Mouse (Mus musculus) spleen, adult 12 weeks (tissue): ENCODE results near the gene Nos3.

ENCODE experiments used
- DNase-seq: peaks from one replicate; pipeline ENCODE4 v3.0.0; 2022; ENCODE audit warnings: low spot score

Nos3 gene

GRCm38 (mm10) chr5:24399686-24400085, 35.1 kb downstream of the Nos3 start:
- no peak for DNase-seq

DNA sequence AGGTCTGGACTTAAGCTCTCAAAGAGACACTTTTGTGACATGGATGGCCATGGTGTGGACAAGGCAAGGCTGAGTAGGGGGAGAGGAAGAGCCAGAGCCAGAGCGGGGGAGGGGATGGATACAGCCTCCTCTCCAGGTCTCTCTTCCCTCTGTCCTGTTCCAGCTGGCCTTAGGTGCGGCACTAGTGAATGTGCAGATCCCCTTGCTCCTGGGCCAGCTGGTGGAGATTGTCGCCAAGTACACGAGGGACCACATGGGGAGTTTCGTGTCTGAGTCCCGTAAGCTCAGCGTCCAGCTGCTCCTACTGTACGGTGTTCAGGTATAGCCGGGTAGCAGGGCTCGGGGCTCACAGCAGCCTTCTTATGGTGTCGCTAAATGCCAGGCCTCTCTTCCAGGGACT, 35.8 kb downstream of the Nos3 start:
- no peak for DNase-seq

GRCm38 (mm10) chr5:24400911-24401605, 36.4 kb downstream of the Nos3 start:
- DNase-seq = no peak

- no peak for DNase-seq
Measured at GRCm38 (mm10) chr5:24401969-24402368, 37.4 kb downstream of the Nos3 start.

GRCm38 (mm10) chr5:24404594-24405360, 40.2 kb downstream of the Nos3 start:
- no peak for DNase-seq

- no peak for DNase-seq
Measured at GRCm38 (mm10) chr5:24405389-24405876, 40.8 kb downstream of the Nos3 start.

GRCm38 (mm10) chr5:24408651-24409050, 44.0 kb downstream of the Nos3 start:
- no peak for DNase-seq

DNA sequence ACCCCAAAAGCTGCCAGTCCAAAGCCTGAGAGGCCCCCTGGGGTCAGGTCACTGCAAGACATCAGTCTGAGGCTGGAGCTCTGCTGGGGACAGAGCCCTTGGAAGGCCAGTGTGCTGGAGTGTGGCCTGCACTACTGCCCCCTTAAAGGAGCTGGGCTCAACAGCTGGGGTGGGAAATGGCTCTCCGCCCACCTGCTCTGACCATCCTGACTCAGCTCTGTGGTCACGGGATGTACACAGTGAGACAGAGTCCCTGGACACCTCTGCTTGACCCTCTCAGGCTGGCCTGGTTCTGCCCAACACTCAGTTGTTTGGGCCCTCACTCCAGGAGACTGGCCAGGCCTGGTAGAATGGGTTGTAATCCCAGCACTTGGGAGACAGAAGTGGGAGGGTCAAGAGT, 44.9 kb downstream of the Nos3 start:
- no peak for DNase-seq

- DNase-seq = no peak
Measured at GRCm38 (mm10) chr5:24412063-24412462, 47.5 kb downstream of the Nos3 start.

GRCm38 (mm10) chr5:24413042-24413693, 48.6 kb downstream of the Nos3 start, which contains the start of gene Asic3:
Gene Asic3 (plus strand): TSS chr5:24413392.
- DNase-seq = no peak

DNA sequence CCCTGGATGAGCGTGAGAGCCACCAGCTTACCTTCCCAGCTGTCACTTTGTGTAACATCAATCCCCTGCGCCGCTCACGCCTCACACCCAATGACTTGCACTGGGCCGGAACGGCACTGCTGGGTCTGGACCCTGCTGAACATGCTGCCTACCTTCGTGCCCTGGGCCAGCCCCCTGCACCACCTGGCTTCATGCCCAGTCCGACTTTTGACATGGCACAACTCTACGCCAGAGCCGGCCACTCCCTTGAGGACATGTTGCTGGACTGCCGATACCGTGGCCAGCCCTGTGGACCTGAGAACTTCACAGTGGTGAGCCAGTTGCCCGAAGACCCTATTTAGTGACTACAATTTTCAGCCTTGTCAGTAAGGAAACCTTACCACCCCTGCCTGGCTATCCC, 49.3 kb downstream of the Nos3 start:
- DNase-seq = no peak

DNA sequence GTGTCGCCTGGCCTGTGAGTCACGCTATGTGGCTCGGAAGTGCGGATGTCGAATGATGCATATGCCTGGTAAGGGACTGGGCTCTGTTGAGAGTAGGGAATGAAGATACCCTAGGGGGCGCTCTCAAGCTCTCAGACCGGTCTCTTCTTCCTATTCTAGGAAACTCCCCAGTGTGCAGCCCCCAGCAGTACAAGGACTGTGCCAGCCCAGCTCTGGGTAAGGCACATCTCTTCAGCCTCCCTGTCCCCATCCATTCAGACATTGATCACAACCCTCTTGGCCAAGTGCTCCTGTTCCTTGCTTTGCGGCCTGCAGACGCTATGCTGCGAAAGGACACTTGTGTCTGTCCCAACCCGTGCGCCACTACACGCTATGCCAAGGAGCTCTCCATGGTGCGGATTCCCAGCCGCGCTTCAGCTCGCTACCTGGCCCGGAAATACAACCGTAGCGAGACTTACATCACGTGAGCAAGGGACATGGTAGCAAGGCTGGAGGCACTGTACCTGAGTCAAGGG, 51.7 kb downstream of the Nos3 start:
- peak; percentile 49 for DNase-seq

DNA sequence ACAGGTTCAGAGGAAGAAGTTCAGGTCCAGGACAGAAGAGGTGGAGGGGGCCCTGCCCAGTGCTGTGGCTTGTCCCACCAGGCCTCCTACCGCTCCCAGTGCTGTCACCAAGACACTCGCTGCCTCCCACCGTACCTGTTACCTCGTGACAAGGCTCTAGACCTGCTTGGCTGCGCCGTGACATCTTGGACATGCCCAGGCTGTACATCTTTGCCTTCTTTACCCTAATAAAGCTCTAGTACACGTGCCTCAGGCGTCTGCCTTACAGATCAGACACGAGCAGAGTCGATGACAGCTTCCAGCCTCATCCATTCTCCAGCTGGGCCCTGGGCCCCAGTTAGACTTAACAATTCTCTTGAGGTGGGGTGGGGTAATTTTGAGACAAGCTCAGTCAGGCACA, 53.0 kb downstream of the Nos3 start:
- no peak for DNase-seq

GRCm38 (mm10) chr5:24420381-24420780, 55.8 kb downstream of the Nos3 start:
- no peak for DNase-seq

- peak; percentile 91 for DNase-seq
Measured at GRCm38 (mm10) chr5:24423129-24424003, 58.8 kb downstream of the Nos3 start, which contains the start of the genes Cdk5 and Slc4a2. Gene Cdk5 (minus strand): TSS chr5:24423530. Gene Slc4a2 (plus strand): TSS chr5:24423837.

GRCm38 (mm10) chr5:24424004-24424781, 59.6 kb downstream of the Nos3 start:
- DNase-seq = no peak

DNA sequence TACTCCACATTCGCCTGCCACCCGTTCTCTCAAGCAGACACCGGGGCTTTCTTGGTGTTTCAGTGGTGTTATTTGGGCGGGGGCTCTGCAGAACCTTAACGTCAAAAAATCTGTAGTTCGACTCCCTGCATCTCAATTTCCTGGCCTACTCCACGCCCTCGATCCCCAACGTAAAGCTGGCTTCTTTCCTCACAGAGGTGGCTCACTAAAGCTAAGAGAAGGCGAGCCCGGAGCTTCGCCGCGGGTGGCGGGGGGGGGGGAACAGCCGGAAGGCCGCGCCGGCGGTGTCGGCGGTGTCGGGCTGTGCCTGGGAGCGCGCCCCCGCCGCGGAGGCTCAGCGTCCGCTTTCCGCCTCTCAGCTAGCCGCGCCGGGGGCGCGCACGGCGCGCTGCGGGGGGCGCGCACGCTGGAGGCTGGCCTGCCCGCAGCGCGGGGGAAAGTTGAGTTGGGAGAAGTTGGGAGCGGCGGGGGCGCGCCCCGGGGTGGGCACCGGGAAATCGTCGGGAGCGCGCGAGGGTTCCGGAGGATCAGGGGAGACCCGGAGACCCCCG, 60.3 kb downstream of the Nos3 start:
- DNase-seq = peak; percentile 78

DNA sequence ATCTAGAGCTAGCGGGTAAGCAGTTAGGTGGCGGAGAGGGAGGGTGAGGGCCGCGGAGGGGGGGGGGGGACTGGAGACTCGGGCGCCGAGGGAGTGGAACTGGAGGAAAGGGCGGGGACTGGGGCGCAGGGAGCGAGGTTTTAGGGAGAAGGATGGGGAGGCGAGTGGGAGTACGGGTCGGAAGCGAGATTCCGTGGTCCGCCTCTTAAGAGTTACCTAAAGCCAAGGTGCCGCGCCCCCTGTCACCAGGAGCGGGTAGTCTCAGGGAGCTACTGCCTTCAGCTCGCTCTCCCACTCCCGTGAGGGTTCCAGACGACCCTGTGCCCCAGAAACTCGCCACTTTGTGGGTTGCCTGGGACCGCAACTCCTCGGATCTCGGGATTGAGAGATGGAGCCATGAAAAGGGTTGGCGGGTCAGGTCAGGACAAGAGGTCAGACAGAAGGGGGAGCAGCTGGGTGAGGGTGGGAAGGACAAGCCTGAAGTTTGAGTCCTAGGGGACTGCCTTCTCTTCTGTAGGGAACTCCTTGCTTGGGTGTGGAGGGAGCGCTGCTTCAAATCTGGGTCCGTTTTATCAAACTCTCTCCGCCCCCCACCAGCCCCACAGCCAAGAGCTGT, 60.9 kb downstream of the Nos3 start:
- no peak for DNase-seq

- no peak for DNase-seq
Measured at GRCm38 (mm10) chr5:24426037-24426432, 61.4 kb downstream of the Nos3 start.
